ENCODE assay signal across 14 mouse cellular contexts in the genomic region with DNA sequence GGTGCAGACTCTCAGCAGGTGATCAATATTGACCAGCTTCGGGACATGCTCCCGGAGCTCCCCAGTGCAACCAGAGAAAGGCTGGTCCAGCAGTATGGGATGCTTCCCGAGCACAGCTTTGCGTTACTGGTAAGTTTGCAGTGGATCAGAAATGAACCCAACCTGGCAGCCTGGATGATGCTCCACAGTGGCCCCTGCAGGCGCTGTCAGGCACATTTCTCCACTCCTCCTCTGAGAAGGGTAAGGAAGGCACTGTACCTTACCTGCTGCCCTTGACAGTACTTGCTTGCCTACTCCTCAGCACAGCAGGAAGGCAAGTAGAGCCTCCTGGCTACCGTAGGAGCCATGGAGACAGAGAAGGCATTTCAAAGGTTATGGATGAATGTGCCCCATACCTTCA. TPM values are rescaled to one million over a fixed set of nuclear protein-coding genes. Genes with fewer than 3 reads are reported as not detected.
DNase-seq lines count a peak whose midpoint lies in the region; TF ChIP-seq lines count a peak whose summit lies in the region.
"Had no signal": no experiment of that assay in that cellular context is flagged by ENCODE, and none has a peak within 500 bp of the region (broad histone marks: within the 10 kb centered on the region; RNA-seq: fewer than 3 reads in every experiment).

No protein-coding gene starts in this region.

- no peak overlapping the region for H3K4me3 ChIP-seq in layer of hippocampus, adult 2 months
- H3K4me3 ChIP-seq in kidney, adult 2 months (ENCODE audit: insufficient read depth, low read depth, low read length), result no peak overlapping the region
- H3K4me3 ChIP-seq: forebrain, embryonic 12.5 days; kidney, embryonic 15.5 days; limb, embryonic 15.5 days had no signal

- peak; percentile 13 for DNase-seq in adrenal gland, postnatal 10 days
- DNase-seq in adrenal gland, adult 18-20 months (ENCODE audit: low spot score in 2 of 2), result no peak
- peak in 1 of 2 experiments; percentile 40 for DNase-seq in layer of hippocampus, adult 2 months (ENCODE audit: low spot score in 2 of 2)
- DNase-seq in layer of hippocampus, adult 8-10 months (ENCODE audit: low spot score in 2 of 2), result no peak
- DNase-seq in R1 (ENCODE audit: low read depth, low spot score), result peak; percentile 39
- peak; percentile 43 to 44 for DNase-seq in cerebellum, postnatal 36 days
- no peak for DNase-seq in kidney, adult 2 months
- no peak for DNase-seq in kidney, adult 9 months
- DNase-seq: adrenal gland, postnatal 25 days; heart, adult 11 months; layer of hippocampus, postnatal 36 days had no signal

- peaks cover 9% of the 10 kb centered on the region; the same call in 1 of the 2 replicates for H3K36me3 ChIP-seq in kidney, adult 2 months (ENCODE audit: control insufficient read depth, insufficient read depth, low read length)

- H3K27ac ChIP-seq in layer of hippocampus, adult 2 months, result peak overlapping the region; percentile 84
- H3K27ac ChIP-seq in kidney, adult 2 months (ENCODE audit: insufficient read depth, low read depth, low read length), result no peak overlapping the region
- H3K27ac ChIP-seq: forebrain, embryonic 12.5 days; kidney, embryonic 15.5 days; limb, embryonic 15.5 days had no signal

- peak; percentile 65 for TF ChIP-seq CTCF in layer of hippocampus, adult 2 months (conservative IDR thresholded peaks at IDR 0.05)
- TF ChIP-seq CTCF in kidney, adult 2 months (conservative IDR thresholded peaks at IDR 0.05; ENCODE audit: insufficient read depth, insufficient read length, low read depth, low read length), result no peak

- 91% methylated on average over 6 of the region's 6 CpGs for WGBS in kidney, adult 2 months

- H3K27me3 ChIP-seq in kidney, adult 2 months (replicated peaks; ENCODE audit: control insufficient read depth, insufficient read depth, low read length), result no peaks in the 10 kb centered on the region
- H3K27me3 ChIP-seq: forebrain, embryonic 12.5 days; kidney, embryonic 15.5 days; limb, embryonic 15.5 days had no signal

- no peaks in the 10 kb centered on the region for H3K4me1 ChIP-seq in kidney, adult 2 months (ENCODE audit: control insufficient read depth, insufficient read depth, low read length)
- H3K4me1 ChIP-seq: forebrain, embryonic 12.5 days; kidney, embryonic 15.5 days; limb, embryonic 15.5 days had no signal

- no peak for TF ChIP-seq POLR2A in kidney, adult 2 months (IDR thresholded peaks at IDR 0.05; ENCODE audit: low read depth, low read length)

RNA-seq across cellular contexts. Expression of gene Gatb, which starts 45.0 kb away (rescaled TPM):
- 10 to 100 TPM; 38.4 to 43.7 TPM for total RNA-seq in adrenal gland, postnatal 10 days (2021)
- 10 to 100 TPM; 47.1 to 52.0 TPM for total RNA-seq in adrenal gland, adult 18-20 months (2021)
- total RNA-seq in layer of hippocampus, adult 2 months (2021), result 10 to 100 TPM; 19.2 to 24.5 TPM
- total RNA-seq in layer of hippocampus, adult 8-10 months (2022), result 10 to 100 TPM; 16.8 to 23.8 (median 23.4) TPM
- polyA plus RNA-seq in kidney, adult 2 months (2012; rRNA removed), result 34.6 and 35.8 TPM in 2 replicates

Comparison
In these comparisons a context has a peak if more than half of its experiments do, and no peak if none do; other contexts are left out.
1. DNase-seq: peak in adrenal gland, postnatal 10 days (single experiment), R1 (single experiment) and cerebellum, postnatal 36 days (2 of 2); none in adrenal gland, adult 18-20 months (0 of 2), layer of hippocampus, adult 8-10 months (0 of 2), kidney, adult 2 months (single experiment) and kidney, adult 9 months (single experiment).